ENCODE assay signal across 21 mouse cellular contexts in the genomic region with DNA sequence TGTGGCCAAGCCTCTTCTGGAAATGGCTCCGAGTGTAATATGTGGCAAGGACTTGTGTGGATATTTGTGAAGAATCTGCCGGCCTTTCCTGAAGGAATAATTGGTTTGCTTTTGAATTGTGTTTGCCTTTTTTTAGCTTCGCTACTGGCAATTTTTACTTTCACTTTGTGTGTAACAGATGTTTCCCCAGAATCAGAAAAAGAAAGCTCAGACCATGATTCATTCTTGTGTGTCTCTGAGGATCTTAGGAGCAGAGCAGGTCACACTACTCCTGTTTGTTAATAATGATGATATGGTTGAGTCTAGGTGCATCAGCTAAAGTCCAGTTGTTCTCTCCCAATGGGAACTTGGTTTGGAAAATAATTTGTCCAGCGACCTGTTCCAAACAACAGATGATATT.
DNase-seq lines count a peak whose midpoint lies in the region; ATAC-seq and TF ChIP-seq lines count a peak whose summit lies in the region.
"Had no signal": no experiment of that assay in that cellular context is flagged by ENCODE, and none has a peak within 500 bp of the region (broad histone marks: within the 10 kb centered on the region; RNA-seq: fewer than 3 reads in every experiment).

No protein-coding gene starts in this region.

- no peak for TF ChIP-seq POLR2A in thymus, adult 2 months (IDR thresholded peaks at IDR 0.05; ENCODE audit: control insufficient read depth, extremely low read depth, insufficient read depth, low read length, poor library complexity)

- H3K27ac ChIP-seq in heart, embryonic 16.5 days (ENCODE audit: low read length) = no peak overlapping the region
- no peak overlapping the region for H3K27ac ChIP-seq in thymus, adult 2 months (ENCODE audit: control insufficient read depth, insufficient read depth, low read length)
- H3K27ac ChIP-seq: embryonic facial prominence, embryonic 12.5 days; heart, adult 2 months; hindbrain, embryonic 13.5 days; lung, embryonic 15.5 days; neural tube, embryonic 13.5 days had no signal

- no peaks in the 10 kb centered on the region for H3K36me3 ChIP-seq in heart, embryonic 16.5 days (ENCODE audit: control insufficient read depth, insufficient read depth)
- H3K36me3 ChIP-seq in C2C12 (ENCODE audit: control insufficient read depth, insufficient read depth) = no peaks in the 10 kb centered on the region
- no peaks in the 10 kb centered on the region for H3K36me3 ChIP-seq in thymus, adult 2 months (ENCODE audit: control insufficient read depth, insufficient read depth, low read length)
- H3K36me3 ChIP-seq: embryonic facial prominence, embryonic 12.5 days; G1E; hindbrain, embryonic 13.5 days; lung, embryonic 15.5 days; neural tube, embryonic 13.5 days had no signal

- peak overlapping the region; percentile 15; the same call in 1 of the 2 replicates for H3K4me2 ChIP-seq in heart, embryonic 16.5 days (ENCODE audit: low read depth, low read length)
- H3K4me2 ChIP-seq: embryonic facial prominence, embryonic 12.5 days; hindbrain, embryonic 13.5 days; lung, embryonic 15.5 days; neural tube, embryonic 13.5 days had no signal

- H3K4me1 ChIP-seq in heart, embryonic 16.5 days (ENCODE audit: control insufficient read depth, insufficient read depth, low read length) = no peaks in the 10 kb centered on the region
- H3K4me1 ChIP-seq in thymus, adult 2 months (replicated peaks; ENCODE audit: control insufficient read depth, insufficient read depth, low read length) = no peaks in the 10 kb centered on the region
- H3K4me1 ChIP-seq: embryonic facial prominence, embryonic 12.5 days; hindbrain, embryonic 13.5 days; lung, embryonic 15.5 days; neural tube, embryonic 13.5 days had no signal

- intact Hi-C loops in left cerebral cortex, postnatal 25 days (cut with DNase I) = no loop called here
- intact Hi-C loops in left cerebral cortex, postnatal 4 days (cut with DNase I) = no loop called here

- H3K27me3 ChIP-seq in heart, embryonic 16.5 days (ENCODE audit: control insufficient read depth, insufficient read depth, low read length) = no peaks in the 10 kb centered on the region
- no peaks in the 10 kb centered on the region for H3K27me3 ChIP-seq in C2C12 (ENCODE audit: control insufficient read depth, insufficient read depth, insufficient read length)
- no peaks in the 10 kb centered on the region for H3K27me3 ChIP-seq in thymus, adult 2 months (ENCODE audit: control insufficient read depth, insufficient read depth, low read length)
- H3K27me3 ChIP-seq: embryonic facial prominence, embryonic 12.5 days; hindbrain, embryonic 13.5 days; lung, embryonic 15.5 days; neural tube, embryonic 13.5 days had no signal

- no peaks in the 10 kb centered on the region for H3K79me3 ChIP-seq in C2C12 (ENCODE audit: low read depth)

- no peaks in the 10 kb centered on the region for H3K79me2 ChIP-seq in C2C12 (ENCODE audit: control insufficient read depth, insufficient read depth)

- H3K4me3 ChIP-seq in heart, embryonic 16.5 days (ENCODE audit: low read length) = no peak overlapping the region
- peak overlapping the region; percentile 23 for H3K4me3 ChIP-seq in C2C12 (ENCODE audit: insufficient read depth, poor library complexity, severe bottlenecking)
- no peak overlapping the region for H3K4me3 ChIP-seq in thymus, adult 2 months (ENCODE audit: control insufficient read depth, insufficient read depth, low read length)
- H3K4me3 ChIP-seq: embryonic facial prominence, embryonic 12.5 days; heart, adult 2 months; hindbrain, embryonic 13.5 days; lung, embryonic 15.5 days; neural tube, embryonic 13.5 days had no signal

- no peak for ATAC-seq in heart, embryonic 16.5 days (replicated peaks; ENCODE audit: extremely low read depth, insufficient read depth, low FRiP score)
- 0 out of 2 replicates have a peak, but pooled peaks have one; percentile 14 for ATAC-seq in megakaryocyte progenitor cell, adult 5-6 weeks (replicated peaks; ENCODE audit: poor library complexity)
- ATAC-seq: forebrain, embryonic 16.5 days had no signal

- no peak for TF ChIP-seq CTCF in C2C12 (IDR thresholded peaks at IDR 0.05; ENCODE audit: control insufficient read depth, insufficient read depth, insufficient read length)
- no peak for TF ChIP-seq CTCF in thymus, adult 2 months (IDR thresholded peaks at IDR 0.05; ENCODE audit: borderline replicate concordance, control insufficient read depth, extremely low read depth, insufficient read depth, low read length, poor library complexity)

- no peak for DNase-seq in heart, adult 8-10 months (ENCODE audit: low spot score)
- DNase-seq in left cerebral cortex, postnatal 25 days (ENCODE audit: low spot score in 2 of 2) = peak; percentile 10 to 23
- no peak for DNase-seq in left cerebral cortex, postnatal 4 days
- no peak for DNase-seq in thymus, adult 2 months
- no peak for DNase-seq in MN1 (ENCODE audit: low spot score)
- DNase-seq: adrenal gland, postnatal 10 days; cerebellum, adult 9-10 months; gastrocnemius, postnatal 10 days; heart, adult 2 months; heart, postnatal 14 days; kidney, postnatal 10 days; right cerebral cortex, postnatal 4 days had no signal

- no peak overlapping the region for H3ac ChIP-seq in C2C12 (ENCODE audit: control insufficient read depth, insufficient read length, low read depth)

- H3K9ac ChIP-seq in heart, embryonic 16.5 days (ENCODE audit: low read length) = no peak overlapping the region
- H3K9ac ChIP-seq: embryonic facial prominence, embryonic 12.5 days; hindbrain, embryonic 13.5 days; lung, embryonic 15.5 days; neural tube, embryonic 13.5 days had no signal

- H3K9me3 ChIP-seq in heart, embryonic 16.5 days (replicated peaks; ENCODE audit: control insufficient read depth, low read length) = no peaks in the 10 kb centered on the region
- H3K9me3 ChIP-seq: embryonic facial prominence, embryonic 12.5 days; G1E; hindbrain, embryonic 13.5 days; lung, embryonic 15.5 days; neural tube, embryonic 13.5 days had no signal

- 74% methylated on average over 4 of the region's 4 CpGs for WGBS in heart, embryonic 16.5 days
- WGBS in thymus, adult 2 months = 45% methylated on average over 4 of the region's 4 CpGs

TF ChIP-seq in C2C12, 6 proteins besides CTCF, POLR2A, EP300 and RAD21:
- TF ChIP-seq MYOG (IDR thresholded peaks at IDR 0.05; ENCODE audit: control insufficient read depth, extremely low read depth, insufficient read length) = no peak
- no peak for TF ChIP-seq CEBPB (IDR thresholded peaks at IDR 0.05; ENCODE audit: low read depth)
- no peak for TF ChIP-seq FOSL1 (IDR thresholded peaks at IDR 0.05; ENCODE audit: insufficient read depth, low read length, poor library complexity, severe bottlenecking)
- no peak for TF ChIP-seq MYOD1 (IDR thresholded peaks at IDR 0.05; ENCODE audit: control insufficient read depth, insufficient read length, low read depth)
- TF ChIP-seq MAX (IDR thresholded peaks at IDR 0.05) = no peak
- TF ChIP-seq USF1 (IDR thresholded peaks at IDR 0.05; ENCODE audit: low read depth) = no peak

Comparison
In these comparisons a context has a peak if more than half of its experiments do, and no peak if none do; other contexts are left out.
1. DNase-seq: peak in left cerebral cortex, postnatal 25 days (2 of 2); none in heart, adult 8-10 months (single experiment), left cerebral cortex, postnatal 4 days (single experiment), thymus, adult 2 months (single experiment) and MN1 (single experiment).